Comparison of ENCODE assay signal across 18 mouse cellular contexts in genomic region chr1:37308021-37308742, GRCm38 (mm10). TPM values are rescaled to one million over a fixed set of nuclear protein-coding genes. Genes with fewer than 3 reads are reported as not detected.
DNase-seq lines count a peak whose midpoint lies in the region; ATAC-seq and TF ChIP-seq lines count a peak whose summit lies in the region.
"Had no signal": no experiment of that assay in that cellular context is flagged by ENCODE, and none has a peak within 500 bp of the region (broad histone marks: within the 10 kb centered on the region; RNA-seq: fewer than 3 reads in every experiment).

No protein-coding gene starts in this region.

- H3K4me3 ChIP-seq in bone marrow, adult 2 months (replicated peaks; ENCODE audit: control insufficient read depth, low read depth, low read length), result no peak overlapping the region
- H3K4me3 ChIP-seq: forebrain, embryonic 12.5 days; heart, embryonic 12.5 days; limb, embryonic 13.5 days had no signal

- TF ChIP-seq POLR2A in bone marrow, adult 2 months (IDR thresholded peaks at IDR 0.05; ENCODE audit: borderline replicate concordance, control insufficient read depth, low read depth, low read length), result no peak

- H3K4me1 ChIP-seq in bone marrow, adult 2 months (ENCODE audit: control insufficient read depth, insufficient read depth, low read length), result peaks cover 27% of the 10 kb centered on the region
- H3K4me1 ChIP-seq: forebrain, embryonic 12.5 days; limb, embryonic 13.5 days had no signal

- WGBS in bone marrow, adult 2 months, result 22% methylated on average over 8 of the region's 8 CpGs

- DNase-seq in A20 (ENCODE audit: low read depth, low spot score), result peak; percentile 76
- no peak for DNase-seq in cerebellum, adult 9-11 months
- DNase-seq in yolk sac, embryonic 10.5 days (ENCODE audit: low spot score), result no peak
- DNase-seq in thymus, postnatal 14 days, result no peak
- DNase-seq: cerebellum, postnatal 36 days; heart, postnatal 36 days; kidney, adult 9 months; kidney, postnatal 4 days; lung, embryonic 14.5 days; right cerebral cortex, postnatal 25 days; thymus, postnatal 4 days had no signal

- peak overlapping the region; percentile 56; the same call in 1 of the 2 replicates for H3K27ac ChIP-seq in bone marrow, adult 2 months (ENCODE audit: control insufficient read depth, insufficient read depth, low read depth, low read length, poor library complexity)
- H3K27ac ChIP-seq: forebrain, embryonic 12.5 days; limb, embryonic 13.5 days had no signal

- ATAC-seq in CD4-positive, CD25-positive, alpha-beta regulatory T cell, adult 4 months, result peak; percentile 69
- ATAC-seq in megakaryocyte progenitor cell, adult 5-6 weeks (replicated peaks; ENCODE audit: poor library complexity), result peak; percentile 28
- ATAC-seq: hindbrain, embryonic 16.5 days had no signal

- no peak for TF ChIP-seq CTCF in bone marrow, adult 2 months (IDR thresholded peaks at IDR 0.05; ENCODE audit: control insufficient read depth, insufficient read depth, low read length)

RNA-seq across cellular contexts. Expression of gene Inpp4a, which starts 8.5 kb away (rescaled TPM):
- polyA plus RNA-seq in CD4-positive, CD25-positive, alpha-beta regulatory T cell, adult 4 months (2017; shearing (Covaris generic)), result 10 to 100 TPM; 76.6 to 78.0 TPM
- 16.9 and 33.4 TPM in 2 replicates for polyA plus RNA-seq in bone marrow, adult 2 months (2011; ENCODE audit: insufficient read depth, insufficient read length, low replicate concordance, missing spikeins)
- total RNA-seq in megakaryocyte progenitor cell, adult 5-6 weeks (2015), result 9.5 and 10.0 TPM in 2 replicates
- 4.2 and 8.5 TPM in 2 replicates for total RNA-seq in megakaryocyte progenitor cell, adult 5-6 weeks (2017)
